Mouse (Mus musculus): ENCODE measurements around the gene Lin54. TPM values are rescaled to one million over a fixed set of nuclear protein-coding genes. Genes with fewer than 3 reads are reported as not detected.

The Lin54 gene
- polyA plus RNA-seq, 2 experiments = 8.5 to 11.0 TPM

- no peak overlapping the region for H3K27ac ChIP-seq
- TF ChIP-seq CTCF (IDR thresholded peaks at IDR 0.05; ENCODE audit: low read depth) = peak; percentile 71
- TF ChIP-seq EP300 (IDR thresholded peaks at IDR 0.05; ENCODE audit: low read depth) = no peak
- DNase-seq (ENCODE audit: low read depth in 3 of 3, low spot score in 3 of 3) = no peak
- peaks cover 20% of the 10 kb centered on the region for H3K36me3 ChIP-seq (replicated peaks; ENCODE audit: control insufficient read depth, insufficient read depth, low read depth)
- H3K4me2 ChIP-seq (ENCODE audit: low read depth) = no peak overlapping the region
- H3K27me3 ChIP-seq (ENCODE audit: control insufficient read depth, insufficient read depth, low read length) = no peaks in the 10 kb centered on the region
- H3K9ac ChIP-seq (replicated peaks) = no peak overlapping the region
- H3K4me3 ChIP-seq (ENCODE audit: insufficient read depth in 1 of 2, low read depth in 2 of 2, low read length in 2 of 2) = no peak overlapping the region
- no peak for ATAC-seq (ENCODE audit: insufficient read depth)
- H3K4me1 ChIP-seq (replicated peaks; ENCODE audit: control insufficient read depth in 2 of 2, insufficient read depth in 2 of 2, low read length in 1 of 2) = no peaks in the 10 kb centered on the region
- WGBS (ENCODE audit: insufficient replicate concordance) = 71% methylated on average over 3 of the region's 3 CpGs
- no peaks in the 10 kb centered on the region for H3K9me3 ChIP-seq (ENCODE audit: control insufficient read depth, low read length)
Measured at GRCm38 (mm10) chr5:100536638-100537037, 36.2 kb upstream of the Lin54 start.

- Histone ChIP-seq H3K36me3 (replicated peaks; ENCODE audit: control insufficient read depth, insufficient read depth, low read depth) (peaks cover 25% of the 10 kb centered on the region), H3K4me1 (replicated peaks; ENCODE audit: control insufficient read depth in 2 of 2, insufficient read depth in 2 of 2, low read length in 1 of 2) (no peaks in the 10 kb centered on the region), H3K9me3 (ENCODE audit: control insufficient read depth, low read length) (no peaks in the 10 kb centered on the region), H3K4me2 (ENCODE audit: low read depth) (no peak overlapping the region), H3K27ac (no peak overlapping the region), H3K27me3 (ENCODE audit: control insufficient read depth, insufficient read depth, low read length) (no peaks in the 10 kb centered on the region), H3K9ac (replicated peaks) (no peak overlapping the region), H3K4me3 (ENCODE audit: insufficient read depth in 1 of 2, low read depth in 2 of 2, low read length in 2 of 2) (no peak overlapping the region)
- WGBS (ENCODE audit: insufficient replicate concordance) = 74% methylated on average over 7 of the region's 7 CpGs
- no peak for DNase-seq (ENCODE audit: low read depth in 3 of 3, low spot score in 3 of 3)
- no peak for ATAC-seq (ENCODE audit: insufficient read depth)
- no peak for TF ChIP-seq CTCF (IDR thresholded peaks at IDR 0.05; ENCODE audit: low read depth)
- TF ChIP-seq EP300 (IDR thresholded peaks at IDR 0.05; ENCODE audit: low read depth) = no peak
Measured at GRCm38 (mm10) chr5:100535826-100536225, 35.4 kb upstream of the Lin54 start.

GRCm38 (mm10) chr5:100526164-100526563 lies 25.7 kb upstream of the Lin54 start:
- peaks cover 29% of the 10 kb centered on the region for H3K36me3 ChIP-seq (replicated peaks; ENCODE audit: control insufficient read depth, insufficient read depth, low read depth)
- H3K4me1 ChIP-seq (replicated peaks; ENCODE audit: control insufficient read depth in 2 of 2, insufficient read depth in 2 of 2, low read length in 1 of 2) = peaks cover 0 to 11% of the 10 kb centered on the region in 2 experiments; a peak in 1 of 4 replicates
- H3K9ac ChIP-seq (replicated peaks) = no peak overlapping the region
- H3K4me2 ChIP-seq (ENCODE audit: low read depth) = no peak overlapping the region
- no peaks in the 10 kb centered on the region for H3K27me3 ChIP-seq (ENCODE audit: control insufficient read depth, insufficient read depth, low read length)
- TF ChIP-seq EP300 (IDR thresholded peaks at IDR 0.05; ENCODE audit: low read depth) = no peak
- ATAC-seq (ENCODE audit: insufficient read depth) (no peak), DNase-seq (ENCODE audit: low read depth in 3 of 3, low spot score in 3 of 3) (peak in 1 of 3 experiments; percentile 30)
- no peak overlapping the region for H3K4me3 ChIP-seq (ENCODE audit: insufficient read depth in 1 of 2, low read depth in 2 of 2, low read length in 2 of 2)
- no peak overlapping the region for H3K27ac ChIP-seq
- no peaks in the 10 kb centered on the region for H3K9me3 ChIP-seq (ENCODE audit: control insufficient read depth, low read length)
- WGBS (ENCODE audit: insufficient replicate concordance) = 26% methylated on average over 7 of the region's 7 CpGs

GRCm38 (mm10) chr5:100525620-100526019 lies 25.2 kb upstream of the Lin54 start:
- Histone ChIP-seq H3K36me3 (replicated peaks; ENCODE audit: control insufficient read depth, insufficient read depth, low read depth) (peaks cover 25% of the 10 kb centered on the region), H3K4me3 (ENCODE audit: insufficient read depth in 1 of 2, low read depth in 2 of 2, low read length in 2 of 2) (no peak overlapping the region), H3K9ac (replicated peaks) (no peak overlapping the region), H3K4me2 (ENCODE audit: low read depth) (no peak overlapping the region), H3K27me3 (ENCODE audit: control insufficient read depth, insufficient read depth, low read length) (no peaks in the 10 kb centered on the region), H3K27ac (no peak overlapping the region), H3K4me1 (replicated peaks; ENCODE audit: control insufficient read depth in 2 of 2, insufficient read depth in 2 of 2, low read length in 1 of 2) (peaks cover 0 to 11% of the 10 kb centered on the region in 2 experiments; a peak in 1 of 4 replicates), H3K9me3 (ENCODE audit: control insufficient read depth, low read length) (no peaks in the 10 kb centered on the region)
- DNase-seq (ENCODE audit: low read depth in 3 of 3, low spot score in 3 of 3) (no peak), ATAC-seq (ENCODE audit: insufficient read depth) (no peak)
- WGBS (ENCODE audit: insufficient replicate concordance) = 21% methylated on average over 3 of the region's 3 CpGs
- TF ChIP-seq EP300 (IDR thresholded peaks at IDR 0.05; ENCODE audit: low read depth) (no peak), CTCF (IDR thresholded peaks at IDR 0.05; ENCODE audit: low read depth) (no peak)

- TF ChIP-seq CTCF (IDR thresholded peaks at IDR 0.05; ENCODE audit: low read depth) (no peak), EP300 (IDR thresholded peaks at IDR 0.05; ENCODE audit: low read depth) (no peak)
- DNase-seq (ENCODE audit: low read depth in 3 of 3, low spot score in 3 of 3) (no peak), ATAC-seq (ENCODE audit: insufficient read depth) (no peak)
- H3K4me3 ChIP-seq (ENCODE audit: insufficient read depth in 1 of 2, low read depth in 2 of 2, low read length in 2 of 2) = no peak overlapping the region
- peaks cover 18% of the 10 kb centered on the region for H3K36me3 ChIP-seq (replicated peaks; ENCODE audit: control insufficient read depth, insufficient read depth, low read depth)
- peaks cover 0 to 16% of the 10 kb centered on the region in 2 experiments; a peak in 2 of 4 replicates for H3K4me1 ChIP-seq (replicated peaks; ENCODE audit: control insufficient read depth in 2 of 2, insufficient read depth in 2 of 2, low read length in 1 of 2)
- 88% methylated on average over 9 of the region's 9 CpGs for WGBS (ENCODE audit: insufficient replicate concordance)
- H3K9ac ChIP-seq (replicated peaks) = no peak overlapping the region
- H3K27ac ChIP-seq = no peak overlapping the region
- no peaks in the 10 kb centered on the region for H3K9me3 ChIP-seq (ENCODE audit: control insufficient read depth, low read length)
- no peaks in the 10 kb centered on the region for H3K27me3 ChIP-seq (ENCODE audit: control insufficient read depth, insufficient read depth, low read length)
- no peak overlapping the region for H3K4me2 ChIP-seq (ENCODE audit: low read depth)
Measured at GRCm38 (mm10) chr5:100524921-100525320, 24.5 kb upstream of the Lin54 start.
